Mouse (Mus musculus): ENCODE data around the gene Agbl4.

DNA sequence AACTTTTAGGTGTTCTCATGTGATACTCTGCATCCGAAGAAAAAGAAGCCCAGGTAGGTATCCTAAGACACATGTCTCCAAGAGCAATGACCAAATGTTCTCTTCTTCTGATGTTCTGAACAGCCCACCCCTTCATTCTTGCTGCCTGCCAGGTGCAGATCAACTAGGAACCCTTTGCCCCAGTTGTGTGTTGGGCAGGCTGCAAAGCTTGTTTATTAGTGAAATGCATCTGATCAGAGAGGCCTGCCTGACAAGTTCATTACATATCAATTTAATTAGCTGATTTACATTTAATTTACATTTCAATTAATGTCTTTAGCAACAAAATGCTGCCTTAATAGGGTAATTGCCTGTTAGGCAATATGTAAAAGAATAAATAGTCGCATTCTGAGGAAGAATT is 1288.5 kb downstream of the Agbl4 start:
- TF ChIP-seq MAFK (IDR thresholded peaks at IDR 0.05; ENCODE audit: borderline replicate concordance, low read depth, low read length), result no peak
- TF ChIP-seq ETS1 (IDR thresholded peaks at IDR 0.05; ENCODE audit: low read depth, low read length), result no peak
